Mouse (Mus musculus) heart, adult 2 months (tissue): ENCODE measurements around the gene Itgb7. TPM values are rescaled to one million over a fixed set of nuclear protein-coding genes. Genes with fewer than 3 reads are reported as not detected.
"Not testable (repeated sequence)": the region's sequence is repeated elsewhere in the genome, so short reads cannot be mapped to it uniquely, and the experiment has no call there.

Experiments
- DNase-seq, 2 experiments: peaks; one replicate each; pipeline ENCODE4 v3.0.0; 2021
- H3K27ac ChIP-seq: fragments of 200-600 bp; 2 replicates; pipeline ENCODE4 v1.8.1; 2022
- H3K27me3 ChIP-seq: fragments of 200-500 bp; 2 replicates; pipeline ENCODE4 v1.6.1; 2012; ENCODE audit warnings: mild to moderate bottlenecking, low read length, inconsistent platforms, mixed read lengths; ENCODE audit not compliant: control insufficient read depth, insufficient read depth
- H3K36me3 ChIP-seq: fragments of 200-500 bp; 2 replicates; pipeline ENCODE4 v1.6.1; 2012; ENCODE audit warnings: low read length, inconsistent platforms; ENCODE audit not compliant: control insufficient read depth, insufficient read depth
- H3K4me1 ChIP-seq: fragments of 200-500 bp; 2 replicates; pipeline ENCODE4 v1.6.1; 2011; ENCODE audit warnings: low read length; ENCODE audit not compliant: control insufficient read depth, insufficient read depth
- H3K4me3 ChIP-seq: fragments of 200-600 bp; 2 replicates; pipeline ENCODE4 v1.8.1; 2022
- H3K79me2 ChIP-seq: fragments of 200-500 bp; replicated peaks from 2 replicates; pipeline ENCODE4 v1.6.1; 2012; ENCODE audit warnings: mild to moderate bottlenecking, inconsistent platforms, low read length, moderate library complexity, mixed read lengths; ENCODE audit not compliant: control insufficient read depth, insufficient read depth
- H3K9ac ChIP-seq: fragments of 200-500 bp; 2 replicates; pipeline ENCODE4 v1.6.1; 2012; ENCODE audit warnings: low read depth, mild to moderate bottlenecking, control low read depth, inconsistent platforms, low read length, mixed read lengths
- CTCF ChIP-seq: fragments of 200-600 bp; IDR thresholded peaks from 2 replicates; pipeline ENCODE4 v1.8.1; 2022; ENCODE audit warnings: antibody characterized with exemption, mild to moderate bottlenecking, moderate library complexity
- EP300 ChIP-seq: fragments of 200-500 bp; IDR thresholded peaks from 2 replicates; pipeline ENCODE4 v1.6.1; 2011; ENCODE audit warnings: low read depth, low read length, control low read depth; ENCODE audit not compliant: insufficient read depth
- POLR2A ChIP-seq: fragments of 200-500 bp; IDR thresholded peaks from 2 replicates; pipeline ENCODE4 v1.6.1; 2011; ENCODE audit warnings: mild to moderate bottlenecking, low read depth, low read length, control low read depth; ENCODE audit not compliant: insufficient read depth
- WGBS: fragments of 180-500 bp; shearing (Covaris S2); methylation state at CpG from one replicate; pipeline ENCODE4 v1.1.7; 2018; 5-methylcytosine and 5-hydroxymethylcytosine counted together
- intact Hi-C: fragments of 180-260 bp; cut with DNase I; formaldehyde crosslinking; loops from one replicate; pipeline ENCODE4 v1.15.1; 2025
- polyA plus RNA-seq: library from polyadenylated mRNA; depleted of rRNA; stranded (reverse); fragments of >200 nt; gene quantifications from 2 replicates; pipeline ENCODE4 v1.2.3, GENCODE M21; 2012
- total RNA-seq, 2 experiments: library from RNA; stranded (reverse); gene quantifications; 2 replicates each; pipeline ENCODE4 v1.2.3; 2021

Itgb7 gene
- total and polyA plus RNA-seq, 3 experiments = 1.5 to 4.6 (median 2.0) TPM

DNA sequence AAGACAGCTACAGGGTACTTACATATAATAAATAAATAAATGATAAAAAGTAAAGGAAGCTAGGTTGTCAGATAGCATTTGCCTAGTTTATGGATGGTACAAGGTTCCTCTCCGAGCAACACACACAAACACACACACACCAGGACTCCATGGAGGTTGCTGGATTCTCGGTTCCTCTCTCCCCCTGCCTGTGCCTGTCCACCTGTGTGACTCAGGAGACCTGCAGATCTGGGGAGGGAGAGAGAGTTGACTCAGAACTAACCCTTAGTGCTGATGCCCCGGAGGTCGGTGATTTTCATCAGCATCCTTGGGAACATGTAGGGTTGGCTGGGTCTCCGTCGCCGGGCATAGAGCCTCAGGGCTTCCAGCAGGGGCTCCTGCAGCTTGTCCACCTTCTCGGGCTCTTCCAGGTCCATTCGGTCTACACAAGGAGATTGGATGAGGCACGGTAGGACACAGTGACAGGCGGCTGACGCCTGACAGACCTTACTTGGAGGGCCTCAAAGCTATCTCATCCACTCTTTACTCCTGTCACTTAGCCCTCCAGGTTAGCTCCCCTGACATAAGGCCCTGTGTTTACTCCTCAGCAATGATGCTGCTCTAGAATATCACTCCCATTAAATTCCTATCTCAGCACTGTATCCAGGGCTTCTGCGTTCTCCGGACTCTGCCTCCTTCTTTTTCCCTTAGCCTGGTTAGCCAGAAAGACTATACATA, 7.0 kb upstream of the Itgb7 start:
- Histone ChIP-seq H3K36me3 (no peaks in the 10 kb centered on the region; the same call in none of the 2 replicates), H3K4me1 (peaks cover 26% of the 10 kb centered on the region), H3K79me2 (peaks cover 2% of the 10 kb centered on the region; the same call in 1 of the 2 replicates), H3K27ac (no peak overlapping the region), H3K27me3 (no peaks in the 10 kb centered on the region), H3K4me3 (no peak overlapping the region), H3K9ac (no peak overlapping the region)
- TF ChIP-seq EP300 (no peak), POLR2A (no peak), CTCF (no peak)
- intact Hi-C loops = loop anchor here (1.0 kb wide), 2 partner anchors 41 to 78 kb away; partner anchors contain the start of gene Mfsd5
- WGBS = 89% methylated on average over 14 of the region's 14 CpGs
- DNase-seq = no peak

DNA sequence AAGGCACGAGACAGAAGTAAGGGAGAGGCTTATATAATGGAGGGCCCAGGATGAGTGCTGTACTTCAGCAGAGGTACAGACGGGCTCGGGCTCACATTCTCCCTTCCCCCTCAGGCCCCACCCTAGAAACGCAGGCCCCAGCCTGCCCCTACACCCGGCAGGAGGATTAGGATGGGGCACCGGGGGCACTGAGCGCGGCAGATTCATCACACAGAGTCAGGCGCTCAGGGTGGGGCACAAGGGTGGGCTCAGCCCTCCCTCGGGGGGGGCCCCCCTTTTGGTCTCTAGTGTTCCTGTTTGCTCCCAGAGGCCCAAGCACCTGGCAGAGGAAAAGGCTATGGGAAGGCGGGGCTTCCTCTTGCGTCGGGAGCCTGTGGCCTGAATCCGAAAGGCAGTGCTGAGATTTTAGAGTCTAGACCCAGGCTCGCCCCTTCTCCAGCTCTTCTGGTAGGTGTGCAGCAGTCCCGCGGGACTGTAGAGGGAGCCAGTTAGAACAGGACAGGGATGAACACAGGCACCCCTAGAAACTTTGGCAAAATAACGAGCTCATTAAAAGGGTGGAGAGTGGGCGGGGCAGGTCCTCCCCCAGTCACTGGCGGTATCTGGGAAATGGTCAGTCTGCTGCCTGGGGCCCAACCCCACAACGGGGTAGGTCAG, 3.8 kb upstream of the Itgb7 start:
- peak overlapping the region; percentile 68 for H3K27ac ChIP-seq
- 27% methylated on average over 21 of the region's 21 CpGs for WGBS
- H3K27me3 ChIP-seq = no peaks in the 10 kb centered on the region
- H3K79me2 ChIP-seq = no peaks in the 10 kb centered on the region
- peaks cover 13% of the 10 kb centered on the region for H3K4me1 ChIP-seq
- intact Hi-C loops = no loop called here
- peak; percentile 61 to 64 for DNase-seq
- H3K4me3 ChIP-seq = 0 out of 2 replicates have a peak overlapping the region, but pooled peaks have one; percentile 4
- H3K36me3 ChIP-seq = no peaks in the 10 kb centered on the region; the same call in none of the 2 replicates
- no peak overlapping the region; the same call in 1 of the 2 replicates for H3K9ac ChIP-seq
- TF ChIP-seq CTCF = peak; percentile 13; the same call in 1 of the 2 replicates
- peak; percentile 17; the same call in 1 of the 2 replicates for TF ChIP-seq EP300
- peak; percentile 36; the same call in 1 of the 2 replicates for TF ChIP-seq POLR2A

DNA sequence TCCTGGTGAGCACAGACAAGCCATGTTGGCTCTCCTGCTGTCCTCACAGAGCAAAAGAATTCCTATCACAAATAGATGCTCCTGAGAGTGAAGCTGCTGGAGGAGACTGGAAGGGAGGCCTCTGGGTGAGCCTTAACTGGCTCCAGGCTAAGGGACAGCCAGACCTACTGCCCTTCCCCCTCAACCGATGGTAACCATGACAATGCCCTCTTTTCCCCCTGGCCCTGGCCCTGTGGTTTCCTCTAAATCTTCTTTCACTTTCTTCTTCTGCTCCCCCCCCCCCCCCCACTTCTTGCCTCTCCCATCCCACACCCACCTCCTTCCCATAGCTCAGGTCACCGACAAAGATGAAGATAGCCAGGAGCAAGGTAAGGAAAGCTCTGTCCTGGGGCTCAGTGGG, 2.2 kb upstream of the Itgb7 start:
- TF ChIP-seq CTCF = no peak
- no peak for TF ChIP-seq EP300
- TF ChIP-seq POLR2A = no peak
- Histone ChIP-seq H3K27me3 (no peaks in the 10 kb centered on the region), H3K27ac (no peak overlapping the region), H3K9ac (no peak overlapping the region), H3K4me1 (peaks cover 11% of the 10 kb centered on the region), H3K36me3 (no peaks in the 10 kb centered on the region; the same call in none of the 2 replicates), H3K79me2 (no peaks in the 10 kb centered on the region), H3K4me3 (no peak overlapping the region)
- 14% methylated on average over 2 of the region's 2 CpGs for WGBS
- DNase-seq = peak in 1 of 2 experiments; percentile 18
- intact Hi-C loops = no loop called here

DNA sequence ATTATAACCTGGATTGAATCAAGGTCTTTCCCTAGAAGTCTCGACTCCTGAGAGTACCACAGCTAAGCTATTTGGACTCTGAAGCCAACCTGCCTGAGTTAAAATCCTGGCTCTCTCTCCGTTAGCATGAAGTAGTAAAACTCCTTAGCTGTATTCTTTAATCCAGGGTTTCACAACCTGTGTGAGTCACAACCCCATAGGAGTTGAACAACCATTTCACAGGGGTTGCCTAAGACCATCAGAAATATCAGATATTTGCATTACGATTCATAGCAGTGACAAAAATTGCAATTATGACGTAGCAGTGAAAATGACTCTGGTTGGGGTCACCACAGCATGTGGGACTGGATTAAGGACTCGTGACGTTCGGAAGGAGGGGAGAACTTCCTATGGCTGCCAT, 1.0 kb upstream of the Itgb7 start:
- intact Hi-C loops = no loop called here
- Histone ChIP-seq H3K4me1 (peaks cover 11% of the 10 kb centered on the region), H3K4me3 (no peak overlapping the region), H3K27me3 (no peaks in the 10 kb centered on the region), H3K79me2 (no peaks in the 10 kb centered on the region), H3K36me3 (no peaks in the 10 kb centered on the region; the same call in none of the 2 replicates), H3K9ac (no peak overlapping the region), H3K27ac (no peak overlapping the region)
- WGBS = 90% methylated on average over 7 of the region's 7 CpGs
- TF ChIP-seq EP300 = no peak
- TF ChIP-seq CTCF = no peak
- TF ChIP-seq POLR2A = no peak
- no peak for DNase-seq

DNA sequence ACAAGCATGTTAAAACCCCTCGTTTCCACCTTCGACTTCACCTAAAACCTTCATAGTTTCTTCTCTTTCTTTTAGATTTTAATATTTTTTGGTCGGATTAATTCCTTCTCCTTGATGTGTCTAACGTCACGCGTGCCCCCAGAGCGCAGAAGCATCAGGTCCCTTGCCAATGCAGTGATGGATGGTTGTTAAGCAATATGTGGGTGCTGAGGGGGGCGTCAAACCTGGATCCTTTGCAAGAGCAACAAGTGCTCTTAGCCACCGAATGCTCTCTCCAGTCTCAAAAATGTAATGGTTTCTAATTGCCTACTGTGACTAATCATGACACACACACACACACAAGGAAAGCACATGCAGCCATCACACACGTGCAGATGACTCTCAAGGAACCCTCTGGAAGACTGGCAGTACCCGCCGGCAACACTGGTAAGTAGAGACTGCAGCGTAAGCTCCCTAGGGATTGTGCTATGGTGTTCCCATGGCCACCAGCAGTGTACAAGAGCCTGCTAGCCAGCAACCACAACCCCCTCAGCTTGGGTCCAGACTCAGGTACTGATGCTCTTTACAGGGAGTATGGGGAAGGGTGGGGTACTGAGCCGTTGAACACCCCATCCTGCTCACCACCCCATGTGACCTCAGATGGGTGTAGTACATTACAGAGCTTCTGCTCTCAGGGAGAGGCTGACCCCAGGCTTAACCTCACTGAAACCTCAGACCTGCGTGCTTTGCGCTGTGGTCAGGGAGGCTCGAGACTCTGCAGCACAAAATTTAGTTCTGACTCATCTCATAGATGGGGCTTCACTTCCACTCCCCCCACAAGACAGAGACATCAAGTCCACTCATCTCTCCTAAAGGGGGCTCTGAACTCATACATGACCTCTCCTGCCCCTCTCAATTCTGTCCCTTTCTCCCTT, 1.1 kb downstream of the Itgb7 start:
- Histone ChIP-seq H3K27ac (no peak overlapping the region), H3K79me2 (no peaks in the 10 kb centered on the region), H3K4me1 (peaks cover 9% of the 10 kb centered on the region), H3K4me3 (no peak overlapping the region), H3K27me3 (no peaks in the 10 kb centered on the region), H3K9ac (no peak overlapping the region), H3K36me3 (no peaks in the 10 kb centered on the region; the same call in 1 of the 2 replicates)
- TF ChIP-seq EP300 (no peak), CTCF (no peak), POLR2A (no peak)
- 79% methylated on average over 17 of the region's 17 CpGs for WGBS
- no peak for DNase-seq
- intact Hi-C loops = no loop called here

DNA sequence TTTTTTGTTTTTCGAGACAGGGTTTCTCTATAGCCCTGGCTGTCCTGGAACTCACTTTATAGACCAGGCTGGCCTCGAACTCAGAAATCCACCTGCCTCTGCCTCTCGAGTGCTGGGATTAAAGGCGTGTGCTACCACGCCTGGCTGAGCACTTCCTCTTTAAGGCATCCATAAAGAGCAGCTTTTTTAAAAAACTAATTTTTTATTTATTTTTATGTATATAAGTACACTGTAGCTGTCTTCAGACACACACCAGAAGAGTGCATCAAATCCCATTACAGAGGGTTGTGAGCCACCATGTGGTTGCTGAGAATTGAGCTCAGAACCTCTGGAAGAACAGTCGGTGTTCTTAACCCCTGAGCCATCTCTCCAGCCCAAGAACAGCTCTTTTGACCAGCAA, 6.1 kb downstream of the Itgb7 start:
- not testable (repeated sequence) for H3K79me2 ChIP-seq, H3K27me3 ChIP-seq, H3K36me3 ChIP-seq, H3K27ac ChIP-seq, H3K4me1 ChIP-seq, H3K4me3 ChIP-seq, H3K9ac ChIP-seq, DNase-seq
- WGBS = 72% methylated on average over 6 of the region's 6 CpGs
- intact Hi-C loops = loop anchor here (10.0 kb wide), 2 partner anchors 111 to 241 kb away; no protein-coding TSS in a partner anchor
